Mouse (Mus musculus): Measurements from ENCODE around the gene Cd164.

The Cd164 gene

GRCm38 (mm10) chr10:41546396-41547165 is 27.4 kb downstream of the Cd164 start:
- in situ Hi-C loops (cut with MboI) = no loop called here

DNA sequence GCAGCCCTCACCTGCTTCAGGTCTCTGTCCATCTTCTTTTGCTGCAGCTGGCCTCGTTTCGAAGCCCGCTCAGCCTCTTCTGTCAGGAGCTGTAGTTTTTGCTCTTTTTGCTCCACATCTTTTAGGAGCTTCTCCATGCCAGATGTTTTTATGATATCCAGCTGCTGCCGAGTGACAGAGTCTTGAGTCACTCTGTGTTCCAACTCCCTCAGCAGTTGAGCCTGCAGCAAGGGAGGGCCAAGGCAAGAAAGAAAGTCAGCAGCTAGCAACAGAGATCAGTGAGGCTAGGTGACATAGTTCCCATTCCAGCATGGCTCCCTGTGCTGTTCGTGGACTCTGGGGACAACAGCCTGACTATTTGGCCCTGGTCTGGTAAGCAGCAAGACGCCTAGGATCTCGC is 31.5 kb downstream of the Cd164 start:
- in situ Hi-C loops (cut with MboI) = no loop called here

- in situ Hi-C loops (cut with MboI) = no loop called here
Measured at GRCm38 (mm10) chr10:41552319-41552718, 33.1 kb downstream of the Cd164 start.

DNA sequence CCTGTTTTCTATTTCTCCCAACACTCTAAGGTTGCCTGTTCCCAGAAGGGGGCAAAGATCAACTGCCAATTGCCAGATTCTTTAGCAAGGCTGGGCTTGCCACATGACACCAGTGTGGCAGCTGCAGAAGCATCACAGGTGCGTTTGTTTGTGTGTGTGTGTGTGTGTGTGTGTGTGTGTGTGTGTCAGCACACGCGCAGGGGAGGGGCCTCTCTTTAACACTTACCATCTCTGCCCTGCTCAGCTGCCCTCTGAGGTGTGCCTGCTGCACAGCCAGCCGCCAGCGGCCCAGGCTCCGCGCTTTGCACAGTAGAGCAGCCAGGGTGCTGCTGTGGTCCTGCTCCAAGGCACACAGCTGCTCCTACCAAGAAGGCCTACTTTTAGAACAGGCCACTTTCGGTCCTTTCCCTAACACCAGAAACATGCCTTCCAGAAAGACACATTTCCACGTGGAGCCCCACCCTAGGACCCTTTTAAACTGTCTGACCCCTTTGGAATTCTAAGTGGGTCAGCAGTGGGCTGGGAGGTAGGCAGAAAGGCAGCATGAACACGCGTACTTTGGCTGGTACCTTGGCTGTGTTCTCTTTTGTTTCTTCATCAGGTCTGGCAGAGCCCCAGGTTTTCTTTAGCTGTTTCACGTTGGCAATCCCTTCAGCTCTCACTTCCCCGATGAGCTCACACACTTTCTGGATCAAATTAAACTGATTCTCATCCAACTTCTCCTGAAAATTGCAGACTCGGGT is 33.8 kb downstream of the Cd164 start:
- in situ Hi-C loops (cut with MboI) = no loop called here

DNA sequence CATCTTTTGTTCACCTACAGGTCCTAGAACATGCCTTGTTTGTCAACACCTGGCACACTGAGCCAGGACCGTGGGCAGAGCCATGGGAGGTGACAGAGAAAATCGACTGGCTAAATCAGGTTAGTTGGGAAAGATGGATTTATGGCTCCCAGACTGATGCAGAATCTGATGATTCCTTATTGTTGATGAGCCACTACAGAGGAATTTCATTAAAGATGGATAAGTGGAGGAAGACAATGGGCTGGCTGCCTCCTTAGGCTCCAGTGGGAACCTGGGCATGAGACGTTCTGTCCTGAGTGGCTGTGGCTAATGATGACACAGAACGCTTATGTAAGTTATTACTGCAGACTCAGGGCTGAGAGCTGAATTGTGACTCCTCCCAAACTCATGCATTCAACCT is 34.5 kb downstream of the Cd164 start:
- in situ Hi-C loops (cut with MboI) = no loop called here

DNA sequence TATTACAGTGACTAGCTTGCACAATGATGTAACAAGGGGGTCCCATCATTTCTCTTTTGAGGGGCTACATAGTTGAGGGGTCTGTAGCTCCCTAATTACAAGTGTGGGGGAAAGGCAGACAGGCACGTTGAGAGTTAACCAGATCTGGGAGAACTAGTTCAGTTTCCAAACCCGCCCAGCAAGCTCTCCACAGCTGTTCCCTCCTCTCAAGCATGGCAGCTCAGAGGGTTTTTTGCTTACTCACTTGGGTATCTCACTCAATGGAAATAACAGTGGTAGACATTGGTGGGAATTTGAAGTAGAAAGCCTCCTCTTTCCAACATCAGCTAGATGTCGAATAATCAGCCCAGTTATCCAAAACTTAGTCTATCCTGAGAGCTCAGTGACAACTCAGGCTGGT is 35.9 kb downstream of the Cd164 start:
- in situ Hi-C loops (cut with MboI) = no loop called here

DNA sequence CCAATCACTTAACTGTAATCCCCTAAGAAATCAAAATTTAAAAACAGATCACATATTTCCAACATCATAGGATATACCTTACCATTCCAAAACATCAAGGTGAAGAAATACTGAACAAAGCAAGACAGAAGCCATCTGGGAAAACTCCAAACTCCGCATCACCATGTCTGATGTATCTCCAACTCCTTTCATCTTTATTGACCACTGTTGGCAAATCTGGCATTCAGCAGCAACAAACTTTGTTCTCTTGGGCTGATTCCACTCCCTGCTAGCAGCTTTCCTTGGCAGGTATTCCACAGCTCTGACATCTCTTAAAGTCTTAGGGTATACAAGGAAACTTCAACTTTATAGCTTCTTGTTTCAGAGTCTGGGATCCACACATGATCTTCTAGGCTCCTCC is 39.2 kb downstream of the Cd164 start:
- in situ Hi-C loops (cut with MboI) = no loop called here

GRCm38 (mm10) chr10:41561701-41562395 is 42.6 kb downstream of the Cd164 start:
- in situ Hi-C loops (cut with MboI) = no loop called here

DNA sequence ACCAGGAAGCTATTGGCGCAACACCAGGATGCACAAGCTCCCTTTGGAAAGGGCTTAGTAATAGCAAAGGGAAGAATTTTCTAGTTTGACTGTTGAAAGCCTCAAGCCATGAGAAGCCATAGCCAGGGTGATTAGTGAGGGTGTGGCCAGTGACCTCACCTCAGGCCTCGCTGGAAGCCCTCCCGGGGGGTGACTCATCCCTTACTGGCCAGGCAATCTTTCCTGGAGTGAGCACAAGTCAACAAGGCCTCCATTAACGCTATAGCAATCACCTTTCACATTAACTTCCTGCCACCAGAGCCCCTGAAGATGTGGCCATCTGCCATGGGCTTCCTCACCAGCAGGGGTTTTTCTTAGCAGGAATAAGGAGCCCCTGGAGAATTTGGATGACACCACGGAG is 45.9 kb downstream of the Cd164 start:
- in situ Hi-C loops (cut with MboI) = no loop called here

DNA sequence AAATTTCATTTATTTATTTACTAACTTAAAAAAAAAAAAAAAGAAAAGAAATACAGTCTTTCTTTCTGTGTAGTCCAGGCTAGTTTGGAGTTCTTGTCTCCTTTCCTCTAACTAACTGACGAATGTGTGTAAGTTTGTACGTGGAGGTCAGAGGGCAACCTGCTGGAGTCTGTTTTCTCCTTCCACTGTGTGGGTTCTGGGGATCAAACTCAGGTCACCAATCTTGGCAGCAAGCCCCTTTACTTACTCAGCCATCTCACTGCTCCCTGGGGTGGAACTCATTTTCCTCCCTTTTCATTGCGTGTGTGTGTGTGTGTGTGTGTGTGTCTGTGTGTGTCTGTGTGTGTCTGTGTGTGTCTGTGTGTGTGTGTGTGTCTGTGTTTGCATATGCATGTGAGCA is 49.1 kb downstream of the Cd164 start:
- in situ Hi-C loops (cut with MboI) = no loop called here

GRCm38 (mm10) chr10:41571065-41571464 is 51.9 kb downstream of the Cd164 start:
- in situ Hi-C loops (cut with MboI) = no loop called here

GRCm38 (mm10) chr10:41572274-41572673 is 53.1 kb downstream of the Cd164 start:
- in situ Hi-C loops (cut with MboI) = no loop called here

DNA sequence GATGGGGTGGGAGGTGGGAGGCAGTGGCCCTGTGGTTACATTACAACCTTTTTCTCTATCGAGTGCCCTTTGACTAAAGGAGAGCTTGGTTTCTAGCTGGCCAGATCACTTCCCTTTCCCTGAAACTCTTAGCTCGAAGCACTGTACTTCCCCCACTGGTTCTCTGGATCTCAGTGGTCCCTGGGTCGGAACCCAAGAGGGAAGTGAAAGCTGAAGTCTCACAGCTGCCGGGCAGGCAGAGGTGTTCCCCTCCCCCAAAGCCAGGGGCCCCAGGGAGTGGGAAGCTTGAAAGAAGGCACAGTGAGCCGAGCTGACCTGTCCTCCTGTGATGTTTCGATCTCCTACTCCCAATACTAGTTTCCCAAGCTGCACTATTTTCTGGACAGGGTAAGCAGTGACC is 54.0 kb downstream of the Cd164 start:
- in situ Hi-C loops (cut with MboI) = no loop called here

- in situ Hi-C loops (cut with MboI) = no loop called here
Measured at GRCm38 (mm10) chr10:41575451-41576327, 56.5 kb downstream of the Cd164 start.

GRCm38 (mm10) chr10:41576328-41576833 is 57.2 kb downstream of the Cd164 start:
- in situ Hi-C loops (cut with MboI) = no loop called here

- in situ Hi-C loops (cut with MboI) = no loop called here
Measured at GRCm38 (mm10) chr10:41578541-41578940, 59.3 kb downstream of the Cd164 start.

DNA sequence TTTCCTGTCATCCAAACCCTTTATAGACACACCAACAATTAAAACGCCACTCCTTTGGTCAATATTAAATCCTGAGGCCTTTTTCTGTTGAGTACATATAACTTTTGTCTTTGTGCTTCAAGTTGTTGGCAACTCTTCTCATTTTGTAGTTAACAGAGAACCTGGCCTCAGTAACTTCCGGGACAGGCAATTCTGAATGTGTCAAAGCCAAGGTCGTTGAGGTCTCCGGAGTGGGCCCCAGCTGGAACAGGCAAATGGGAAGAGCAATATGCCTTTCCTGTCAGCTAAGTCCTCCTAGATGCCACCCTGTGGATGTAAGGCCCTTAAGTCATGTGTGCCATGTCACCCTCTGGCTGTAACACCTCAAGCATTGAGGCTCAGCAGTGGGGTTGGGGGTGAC is 61.2 kb downstream of the Cd164 start:
- in situ Hi-C loops (cut with MboI) = no loop called here
